Mouse (Mus musculus) right cerebral cortex, adult 2 months (tissue): ENCODE results near the gene Rhbdf2.

Experiments
- DNase-seq, 2 experiments: peaks; one replicate each; pipeline ENCODE4 v3.0.0; 2021 to 2022; ENCODE audit warnings: low spot score in 2 of 2

Gene Rhbdf2

GRCm38 (mm10) chr11:116552194-116552593, 74.6 kb downstream of the Rhbdf2 start:
- no peak for DNase-seq

- no peak for DNase-seq
Measured at GRCm38 (mm10) chr11:116550748-116551147, 76.1 kb downstream of the Rhbdf2 start.

- DNase-seq, result no peak
Measured at GRCm38 (mm10) chr11:116549273-116550038, 77.4 kb downstream of the Rhbdf2 start.

- no peak for DNase-seq
Measured at GRCm38 (mm10) chr11:116548780-116549179, 78.0 kb downstream of the Rhbdf2 start.
